Mouse (Mus musculus): ENCODE data around the gene Cdadc1. TPM values are rescaled to one million over a fixed set of nuclear protein-coding genes. Genes with fewer than 3 reads are reported as not detected.

Gene Cdadc1
- total and polyA plus RNA-seq, 2 experiments, result 11.9 to 31.3 TPM

DNA sequence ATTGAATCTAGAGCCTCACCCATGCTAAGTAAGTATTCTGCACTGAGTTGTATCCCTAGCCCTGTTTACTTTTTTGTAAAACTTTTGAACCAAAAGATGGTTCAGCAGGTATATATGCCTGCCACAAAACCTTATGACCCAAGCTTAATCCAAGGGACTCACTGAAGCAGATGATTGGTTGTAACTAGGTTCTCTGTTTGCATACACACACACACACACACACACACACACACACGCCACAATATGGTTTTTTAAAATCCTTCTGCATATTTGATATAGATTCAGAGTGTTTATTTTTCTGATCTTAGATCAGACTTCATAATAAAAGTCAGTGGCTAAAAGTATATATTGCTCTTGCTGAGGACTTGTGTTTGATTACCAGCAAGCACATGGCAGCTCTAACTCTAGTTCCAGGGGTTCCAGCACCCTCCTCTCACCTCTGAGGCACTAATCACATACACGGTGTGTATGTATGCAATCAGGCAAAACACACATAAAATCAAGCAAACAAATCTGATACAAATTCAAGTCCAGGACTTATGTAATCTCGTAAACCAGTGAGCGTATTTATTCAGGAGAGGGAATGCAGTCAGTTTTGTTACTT, 59.8 kb downstream of the Cdadc1 start:
- TF ChIP-seq POLR2A (IDR thresholded peaks at IDR 0.05; ENCODE audit: extremely low read depth, insufficient read depth, low read length) (no peak), CTCF (IDR thresholded peaks at IDR 0.05; ENCODE audit: low read depth, low read length) (no peak)
- Histone ChIP-seq H3K36me3 (ENCODE audit: control insufficient read depth, insufficient read depth, low read length) (peaks cover 12% of the 10 kb centered on the region; the same call in 1 of the 2 replicates), H3K4me3 (ENCODE audit: insufficient read depth, low read depth, low read length) (no peak overlapping the region), H3K9ac (ENCODE audit: low read depth, low read length) (no peak overlapping the region), H3K4me1 (ENCODE audit: control insufficient read depth, insufficient read depth, low read length) (peaks cover 5% of the 10 kb centered on the region; the same call in 1 of the 2 replicates), H3K27ac (replicated peaks; ENCODE audit: insufficient read depth, low read depth, low read length) (no peak overlapping the region), H3K27me3 (ENCODE audit: control insufficient read depth, insufficient read depth, low read length) (no peaks in the 10 kb centered on the region), H3K79me2 (ENCODE audit: control insufficient read depth, insufficient read depth, low read length) (no peaks in the 10 kb centered on the region)
- WGBS, result 75% methylated on average over 4 of the region's 4 CpGs
- DNase-seq (ENCODE audit: extremely low read depth, low read depth, low spot score), result no peak

DNA sequence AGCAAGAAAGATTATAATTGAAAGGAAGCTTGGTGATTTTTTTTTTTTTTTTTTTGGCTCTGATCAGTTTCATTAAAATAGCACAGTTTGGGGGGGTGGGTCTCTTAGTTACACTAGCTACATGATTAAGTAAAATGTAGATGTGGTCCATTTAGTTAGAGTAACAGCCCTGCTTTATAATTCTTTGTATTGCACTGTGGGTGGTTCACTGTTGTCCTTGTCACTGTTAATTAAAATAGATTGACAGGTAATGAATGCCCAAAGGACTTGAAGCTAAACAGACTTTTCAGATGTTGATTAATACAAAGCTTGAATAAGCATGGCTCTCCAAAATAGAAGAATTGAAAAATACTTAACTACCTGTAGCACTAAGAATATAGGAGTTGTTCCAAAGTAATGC, 63.9 kb downstream of the Cdadc1 start:
- no peak for DNase-seq (ENCODE audit: extremely low read depth, low read depth, low spot score)
- H3K4me3 ChIP-seq (ENCODE audit: insufficient read depth, low read depth, low read length), result no peak overlapping the region
- H3K36me3 ChIP-seq (ENCODE audit: control insufficient read depth, insufficient read depth, low read length), result peaks cover 11% of the 10 kb centered on the region
- no peaks in the 10 kb centered on the region for H3K27me3 ChIP-seq (ENCODE audit: control insufficient read depth, insufficient read depth, low read length)
- H3K4me1 ChIP-seq (ENCODE audit: control insufficient read depth, insufficient read depth, low read length), result peaks cover 14% of the 10 kb centered on the region
- no peaks in the 10 kb centered on the region for H3K79me2 ChIP-seq (ENCODE audit: control insufficient read depth, insufficient read depth, low read length)
- no peak overlapping the region for H3K9ac ChIP-seq (ENCODE audit: low read depth, low read length)
- H3K27ac ChIP-seq (replicated peaks; ENCODE audit: insufficient read depth, low read depth, low read length), result no peak overlapping the region
- TF ChIP-seq POLR2A (IDR thresholded peaks at IDR 0.05; ENCODE audit: extremely low read depth, insufficient read depth, low read length), result no peak

- Histone ChIP-seq H3K27me3 (ENCODE audit: control insufficient read depth, insufficient read depth, low read length) (no peaks in the 10 kb centered on the region), H3K9ac (ENCODE audit: low read depth, low read length) (no peak overlapping the region), H3K27ac (replicated peaks; ENCODE audit: insufficient read depth, low read depth, low read length) (peak overlapping the region; percentile 71), H3K4me1 (ENCODE audit: control insufficient read depth, insufficient read depth, low read length) (peaks cover 14% of the 10 kb centered on the region), H3K4me3 (ENCODE audit: insufficient read depth, low read depth, low read length) (no peak overlapping the region), H3K36me3 (ENCODE audit: control insufficient read depth, insufficient read depth, low read length) (peaks cover 10% of the 10 kb centered on the region), H3K79me2 (ENCODE audit: control insufficient read depth, insufficient read depth, low read length) (no peaks in the 10 kb centered on the region)
- no peak for TF ChIP-seq CTCF (IDR thresholded peaks at IDR 0.05; ENCODE audit: low read depth, low read length)
- TF ChIP-seq POLR2A (IDR thresholded peaks at IDR 0.05; ENCODE audit: extremely low read depth, insufficient read depth, low read length), result no peak
- WGBS, result 23% methylated on average over 1 of the region's 1 CpGs
- DNase-seq (ENCODE audit: extremely low read depth, low read depth, low spot score), result peak; percentile 91
These were observed 64.8 kb downstream of the Cdadc1 start for GRCm38 (mm10) chr14:59532986-59533385.

DNA sequence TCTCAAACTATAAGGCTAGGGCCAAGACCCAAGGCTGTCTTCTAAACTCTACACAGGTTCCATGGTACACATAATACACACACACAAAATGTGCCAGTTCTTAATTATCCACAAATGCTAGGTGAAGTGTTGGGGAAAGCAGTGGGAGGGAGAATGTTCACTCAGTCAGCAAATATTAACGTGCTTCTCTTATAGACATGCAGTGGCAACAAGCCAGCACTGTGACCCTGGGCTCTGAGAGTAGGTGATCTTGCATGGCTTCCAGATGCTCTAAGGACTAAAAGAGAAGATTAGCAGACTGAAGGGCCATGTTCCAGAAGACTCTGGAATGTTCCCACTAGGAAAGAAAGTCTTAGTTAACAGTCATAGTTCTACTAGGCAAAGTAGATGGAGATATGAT, 67.0 kb downstream of the Cdadc1 start:
- WGBS, result 51% methylated on average over 1 of the region's 1 CpGs
- H3K36me3 ChIP-seq (ENCODE audit: control insufficient read depth, insufficient read depth, low read length), result peaks cover 18% of the 10 kb centered on the region
- DNase-seq (ENCODE audit: extremely low read depth, low read depth, low spot score), result no peak
- H3K27me3 ChIP-seq (ENCODE audit: control insufficient read depth, insufficient read depth, low read length), result no peaks in the 10 kb centered on the region
- H3K79me2 ChIP-seq (ENCODE audit: control insufficient read depth, insufficient read depth, low read length), result no peaks in the 10 kb centered on the region
- H3K27ac ChIP-seq (replicated peaks; ENCODE audit: insufficient read depth, low read depth, low read length), result no peak overlapping the region
- no peak overlapping the region for H3K9ac ChIP-seq (ENCODE audit: low read depth, low read length)
- TF ChIP-seq POLR2A (IDR thresholded peaks at IDR 0.05; ENCODE audit: extremely low read depth, insufficient read depth, low read length) (no peak), CTCF (IDR thresholded peaks at IDR 0.05; ENCODE audit: low read depth, low read length) (no peak)
- peaks cover 14% of the 10 kb centered on the region for H3K4me1 ChIP-seq (ENCODE audit: control insufficient read depth, insufficient read depth, low read length)
- no peak overlapping the region for H3K4me3 ChIP-seq (ENCODE audit: insufficient read depth, low read depth, low read length)

DNA sequence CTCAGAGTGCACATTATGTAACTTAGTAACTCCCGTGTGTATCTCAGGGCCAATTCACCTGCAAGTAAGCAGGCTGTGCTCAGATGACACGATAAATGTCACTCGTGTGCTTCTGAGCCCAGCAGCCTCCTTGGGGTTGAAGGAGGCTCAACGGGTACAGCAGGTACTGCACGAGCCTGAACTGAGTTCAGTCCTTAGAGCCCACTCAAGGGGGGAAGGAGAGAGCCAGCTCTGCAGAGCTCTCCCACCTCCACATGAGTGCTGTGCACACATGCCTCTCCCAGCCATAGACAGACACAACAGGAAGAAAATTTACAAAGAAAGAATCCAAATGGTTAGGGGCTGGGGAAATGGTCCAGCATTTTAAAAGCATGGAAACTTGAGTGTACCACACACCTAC, 71.9 kb downstream of the Cdadc1 start:
- H3K27ac ChIP-seq (replicated peaks; ENCODE audit: insufficient read depth, low read depth, low read length), result no peak overlapping the region
- H3K4me1 ChIP-seq (ENCODE audit: control insufficient read depth, insufficient read depth, low read length), result no peaks in the 10 kb centered on the region
- TF ChIP-seq POLR2A (IDR thresholded peaks at IDR 0.05; ENCODE audit: extremely low read depth, insufficient read depth, low read length) (no peak), CTCF (IDR thresholded peaks at IDR 0.05; ENCODE audit: low read depth, low read length) (no peak)
- H3K4me3 ChIP-seq (ENCODE audit: insufficient read depth, low read depth, low read length), result no peak overlapping the region
- no peak for DNase-seq (ENCODE audit: extremely low read depth, low read depth, low spot score)
- H3K79me2 ChIP-seq (ENCODE audit: control insufficient read depth, insufficient read depth, low read length), result no peaks in the 10 kb centered on the region
- no peak overlapping the region for H3K9ac ChIP-seq (ENCODE audit: low read depth, low read length)
- H3K36me3 ChIP-seq (ENCODE audit: control insufficient read depth, insufficient read depth, low read length), result peaks cover 28% of the 10 kb centered on the region
- no peaks in the 10 kb centered on the region for H3K27me3 ChIP-seq (ENCODE audit: control insufficient read depth, insufficient read depth, low read length)
- 86% methylated on average over 5 of the region's 5 CpGs for WGBS

DNA sequence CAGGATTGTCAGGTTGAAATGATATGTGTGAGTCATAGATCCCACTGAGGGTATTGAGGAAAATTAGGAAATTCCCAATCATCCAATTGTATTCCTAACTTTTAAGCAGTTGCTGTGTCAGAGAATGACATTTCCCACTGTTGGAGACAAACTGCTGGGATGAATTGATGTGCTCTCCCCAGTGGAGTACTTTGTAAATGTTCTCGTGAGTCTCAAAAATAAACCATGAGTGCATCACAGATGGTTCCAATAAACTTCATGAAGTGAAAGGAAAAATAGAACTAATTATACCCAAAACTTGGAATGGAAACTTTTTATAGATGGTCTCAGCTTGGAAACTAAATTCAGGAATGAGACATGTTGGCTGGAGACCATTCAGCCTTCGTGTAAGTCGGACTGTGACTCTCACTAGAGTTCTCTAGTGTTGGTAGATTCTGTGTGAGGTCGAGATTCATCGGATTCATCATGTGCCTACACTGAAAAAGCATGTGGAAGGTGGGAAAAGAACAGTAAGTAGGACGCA, 83.8 kb downstream of the Cdadc1 start:
- peaks cover 17% of the 10 kb centered on the region for H3K36me3 ChIP-seq (ENCODE audit: control insufficient read depth, insufficient read depth, low read length)
- TF ChIP-seq POLR2A (IDR thresholded peaks at IDR 0.05; ENCODE audit: extremely low read depth, insufficient read depth, low read length), result no peak
- no peak for TF ChIP-seq CTCF (IDR thresholded peaks at IDR 0.05; ENCODE audit: low read depth, low read length)
- H3K4me3 ChIP-seq (ENCODE audit: insufficient read depth, low read depth, low read length), result no peak overlapping the region
- H3K79me2 ChIP-seq (ENCODE audit: control insufficient read depth, insufficient read depth, low read length), result no peaks in the 10 kb centered on the region
- DNase-seq (ENCODE audit: extremely low read depth, low read depth, low spot score), result no peak
- H3K9ac ChIP-seq (ENCODE audit: low read depth, low read length), result no peak overlapping the region
- H3K4me1 ChIP-seq (ENCODE audit: control insufficient read depth, insufficient read depth, low read length), result no peaks in the 10 kb centered on the region
- H3K27ac ChIP-seq (replicated peaks; ENCODE audit: insufficient read depth, low read depth, low read length), result no peak overlapping the region
- H3K27me3 ChIP-seq (ENCODE audit: control insufficient read depth, insufficient read depth, low read length), result no peaks in the 10 kb centered on the region
- 92% methylated on average over 6 of the region's 6 CpGs for WGBS

Other genes with a start within 250 kb of the Cdadc1 start
- gene Phf11d, start 232.5 kb downstream of the Cdadc1 start, total RNA-seq (2014; rRNA removed), result 2.6 and 4.4 TPM in 2 replicates
- gene Phf11d, start 232.5 kb downstream of the Cdadc1 start, polyA plus RNA-seq (2012; rRNA removed), result 1.8 and 2.6 TPM in 2 replicates
- gene Phf11c, start 202.6 kb downstream of the Cdadc1 start, total RNA-seq (2014; rRNA removed), result 3.0 and 3.2 TPM in 2 replicates
- gene Phf11c, start 202.6 kb downstream of the Cdadc1 start, polyA plus RNA-seq (2012; rRNA removed), result 0.60 and 1.2 TPM in 2 replicates
- gene Setdb2, start 157.1 kb downstream of the Cdadc1 start, total RNA-seq (2014; rRNA removed), result 27.4 and 29.7 TPM in 2 replicates
- gene Setdb2, start 157.1 kb downstream of the Cdadc1 start, polyA plus RNA-seq (2012; rRNA removed), result 10.2 and 10.3 TPM in 2 replicates
- 40.5 and 47.6 TPM in 2 replicates for gene Cab39l, start 157.0 kb downstream of the Cdadc1 start, total RNA-seq (2014; rRNA removed)
- gene Cab39l, start 157.0 kb downstream of the Cdadc1 start, polyA plus RNA-seq (2012; rRNA removed), result 13.6 and 16.3 TPM in 2 replicates
- 0.18 and 0.20 TPM in 2 replicates for gene Shisa2, start 27.3 kb upstream of the Cdadc1 start, total RNA-seq (2014; rRNA removed)
- 0.26 and 0.48 TPM in 2 replicates for gene Shisa2, start 27.3 kb upstream of the Cdadc1 start, polyA plus RNA-seq (2012; rRNA removed)